Mouse (Mus musculus) embryonic fibroblast, embryonic 13.5 days (primary cell): Measurements from ENCODE around the gene Auts2. TPM values are rescaled to one million over a fixed set of nuclear protein-coding genes. Genes with fewer than 3 reads are reported as not detected.

Experiments
- H3K27ac ChIP-seq: 2 replicates; pipeline ENCODE4 v1.5.1; 2012; ENCODE audit warnings: low read length, control low read depth, inconsistent platforms; ENCODE audit not compliant: insufficient read depth
- H3K4me1 ChIP-seq: 2 replicates; pipeline ENCODE4 v1.6.1; 2011; ENCODE audit warnings: low read length; ENCODE audit not compliant: control insufficient read depth, insufficient read depth
- H3K4me3 ChIP-seq: 2 replicates; pipeline ENCODE4 v1.5.1; 2011; ENCODE audit warnings: mild to moderate bottlenecking, control low read depth, low read length; ENCODE audit not compliant: insufficient read depth
- CTCF ChIP-seq: IDR thresholded peaks from 2 replicates; pipeline ENCODE4 v1.5.1; 2011; ENCODE audit warnings: mild to moderate bottlenecking, control low read depth, low read length, moderate library complexity, borderline replicate concordance; ENCODE audit not compliant: insufficient read depth
- POLR2A ChIP-seq: IDR thresholded peaks from 2 replicates; pipeline ENCODE4 v1.6.1; 2011; ENCODE audit warnings: low read depth, mild to moderate bottlenecking, control low read depth, low read length, moderate library complexity
- polyA plus RNA-seq: library from polyadenylated mRNA; stranded (reverse); fragments of >200 nt; gene quantifications from 2 replicates; pipeline ENCODE4 v1.2.4, GENCODE M21; 2011; ENCODE audit warnings: low read depth; ENCODE audit not compliant: missing spikeins, insufficient read length

The Auts2 gene
- polyA plus RNA-seq, 1 experiment = 26.0 TPM

DNA sequence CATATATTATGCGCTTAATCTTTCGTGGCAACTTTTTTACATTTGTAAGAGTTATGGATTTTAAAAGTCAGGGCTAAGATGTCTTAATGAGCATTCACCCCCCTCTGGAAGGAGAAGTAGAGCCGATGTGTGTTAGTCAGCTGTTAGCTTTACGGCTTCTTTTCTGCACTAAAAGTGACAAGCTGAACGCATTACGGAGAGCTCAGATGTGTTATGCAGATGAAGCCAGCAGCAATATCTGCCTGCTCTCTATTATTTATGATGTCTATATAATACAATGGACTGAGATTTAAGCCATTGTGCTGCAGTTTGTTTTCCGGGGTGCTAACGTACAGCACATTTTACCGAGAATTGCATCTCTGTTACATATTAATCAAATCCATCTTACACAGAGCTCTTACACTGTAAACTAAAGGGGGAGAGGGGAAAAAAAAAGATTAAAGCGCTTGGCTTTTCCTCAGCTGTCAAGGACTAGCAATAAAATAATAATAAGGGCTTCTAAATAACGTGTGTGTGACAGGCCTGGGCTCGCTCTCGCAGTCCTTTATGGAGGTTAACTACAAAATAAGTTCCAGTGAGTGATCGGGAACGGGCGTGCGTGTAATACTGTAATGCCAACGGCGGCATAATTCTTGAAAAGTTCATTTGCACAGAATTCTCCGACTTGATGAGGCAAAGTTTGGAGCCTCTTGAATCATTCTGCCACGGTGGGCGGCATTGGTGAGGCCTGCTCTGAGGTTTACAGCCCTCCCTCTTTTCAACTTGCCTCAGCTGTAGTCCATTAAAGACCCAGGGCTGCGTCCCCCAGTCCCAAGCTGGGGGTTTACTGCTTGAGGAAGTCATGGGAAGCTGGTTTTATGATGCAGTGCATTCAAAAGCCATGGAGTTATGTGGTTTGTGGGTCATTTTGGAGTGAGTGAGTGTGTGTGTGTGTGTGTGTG lies 961.8 kb downstream of the Auts2 start:
- no peak for TF ChIP-seq CTCF
- TF ChIP-seq POLR2A = no peak
- H3K4me1 ChIP-seq = 0 out of 2 replicates have a peak, but pooled peaks cover 5% of the 10 kb centered on the region
- H3K27ac ChIP-seq = no peak overlapping the region
- no peak overlapping the region for H3K4me3 ChIP-seq

- Histone ChIP-seq H3K27ac (no peak overlapping the region), H3K4me3 (no peak overlapping the region), H3K4me1 (no peaks in the 10 kb centered on the region)
- no peak for TF ChIP-seq CTCF
- no peak for TF ChIP-seq POLR2A
Measured at GRCm38 (mm10) chr5:131578737-131579136, 964.4 kb downstream of the Auts2 start.

GRCm38 (mm10) chr5:131575733-131576265 lies 967.3 kb downstream of the Auts2 start:
- H3K27ac ChIP-seq = no peak overlapping the region
- H3K4me1 ChIP-seq = no peaks in the 10 kb centered on the region
- no peak overlapping the region for H3K4me3 ChIP-seq
- TF ChIP-seq POLR2A (no peak), CTCF (no peak)

DNA sequence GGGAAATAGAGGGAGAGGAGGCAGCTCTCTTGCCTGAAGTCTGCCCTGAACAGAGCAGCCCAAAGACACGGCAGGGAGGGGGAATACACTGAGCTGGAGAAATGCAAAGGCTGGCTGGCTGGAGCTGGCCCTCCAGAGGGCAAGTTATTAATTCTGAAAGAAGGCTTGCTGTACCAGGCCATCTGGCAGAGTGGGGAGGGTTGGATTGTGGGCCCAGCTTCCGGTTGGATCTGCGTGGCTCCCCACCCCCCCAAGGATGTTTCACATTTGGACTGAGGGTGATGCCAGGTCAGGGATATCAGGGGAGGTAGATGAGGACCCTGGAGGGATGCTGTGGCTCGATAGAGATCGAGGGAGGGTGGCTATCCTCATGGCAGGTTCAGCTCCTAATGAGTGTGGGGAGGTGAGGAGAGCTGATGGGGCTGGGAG lies 968.0 kb downstream of the Auts2 start:
- Histone ChIP-seq H3K27ac (no peak overlapping the region), H3K4me1 (no peaks in the 10 kb centered on the region), H3K4me3 (no peak overlapping the region)
- TF ChIP-seq POLR2A (no peak), CTCF (no peak)

- H3K4me1 ChIP-seq = no peaks in the 10 kb centered on the region
- TF ChIP-seq CTCF (no peak), POLR2A (no peak)
- no peak overlapping the region for H3K4me3 ChIP-seq
- H3K27ac ChIP-seq = no peak overlapping the region
Measured at GRCm38 (mm10) chr5:131574469-131575085, 968.6 kb downstream of the Auts2 start.

DNA sequence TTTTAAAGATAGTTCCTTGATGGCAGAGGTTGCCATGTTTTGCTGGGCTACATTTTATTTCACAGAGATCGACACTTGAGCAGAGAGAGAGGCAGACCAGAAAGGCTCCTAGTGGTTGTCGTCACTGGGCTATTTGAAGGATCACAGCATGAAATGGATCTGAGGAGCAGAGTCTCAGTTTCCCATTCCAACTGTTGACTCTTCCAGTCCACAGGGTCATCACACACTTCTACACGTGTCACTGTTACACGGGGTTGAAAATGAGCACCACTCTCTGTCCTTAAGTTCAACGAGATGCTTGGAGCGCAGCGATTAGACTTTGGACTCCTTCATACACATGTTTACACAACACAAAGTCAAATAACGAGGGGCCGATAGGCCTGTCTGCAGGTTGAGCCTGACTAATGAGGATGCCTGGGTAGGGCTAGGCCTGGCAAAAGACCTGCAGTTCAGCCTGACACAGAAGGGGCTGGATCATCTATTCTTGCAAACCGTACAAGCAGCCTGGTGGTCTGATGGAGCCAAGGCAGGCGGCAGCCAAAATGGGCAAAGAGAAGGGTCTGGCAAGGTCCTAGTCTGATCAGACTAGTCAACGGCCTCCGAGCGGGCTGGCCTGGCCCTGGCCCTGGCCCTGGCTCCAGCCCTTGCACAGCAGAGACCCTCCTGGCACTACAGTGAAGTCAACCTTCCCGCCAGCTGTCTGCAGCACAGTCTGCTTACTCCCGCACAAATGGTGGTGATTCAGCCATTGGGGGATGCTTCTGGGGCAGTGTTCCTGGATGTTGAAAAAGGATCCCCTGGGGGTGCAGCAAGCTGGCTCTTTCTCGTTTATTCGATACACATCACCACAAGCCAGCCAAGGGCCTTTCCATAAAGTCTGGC lies 969.6 kb downstream of the Auts2 start:
- no peak overlapping the region for H3K27ac ChIP-seq
- TF ChIP-seq CTCF = no peak
- TF ChIP-seq POLR2A = no peak
- H3K4me3 ChIP-seq = no peak overlapping the region
- no peaks in the 10 kb centered on the region for H3K4me1 ChIP-seq

DNA sequence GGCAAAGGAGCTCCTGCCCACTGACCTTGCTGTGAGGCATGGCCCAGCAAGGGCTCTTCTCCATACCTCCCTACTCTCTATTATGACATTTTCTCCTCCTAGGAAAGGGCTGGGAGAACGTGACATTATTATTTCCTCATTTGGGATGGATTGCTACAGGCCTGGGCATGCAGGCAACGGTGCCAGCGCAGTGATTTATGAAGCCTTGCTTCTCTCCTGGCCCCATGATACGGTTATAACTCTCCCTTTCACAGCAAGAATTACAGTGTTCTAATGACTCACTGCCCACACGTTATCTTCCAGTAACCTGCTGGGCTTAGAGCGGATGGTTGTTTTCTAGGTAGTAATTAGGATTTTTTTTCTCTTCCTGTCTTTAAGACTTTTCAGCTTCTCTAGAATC lies 977.1 kb downstream of the Auts2 start:
- H3K4me3 ChIP-seq = no peak overlapping the region
- no peak overlapping the region for H3K27ac ChIP-seq
- TF ChIP-seq CTCF (no peak), POLR2A (no peak)
- no peaks in the 10 kb centered on the region for H3K4me1 ChIP-seq

DNA sequence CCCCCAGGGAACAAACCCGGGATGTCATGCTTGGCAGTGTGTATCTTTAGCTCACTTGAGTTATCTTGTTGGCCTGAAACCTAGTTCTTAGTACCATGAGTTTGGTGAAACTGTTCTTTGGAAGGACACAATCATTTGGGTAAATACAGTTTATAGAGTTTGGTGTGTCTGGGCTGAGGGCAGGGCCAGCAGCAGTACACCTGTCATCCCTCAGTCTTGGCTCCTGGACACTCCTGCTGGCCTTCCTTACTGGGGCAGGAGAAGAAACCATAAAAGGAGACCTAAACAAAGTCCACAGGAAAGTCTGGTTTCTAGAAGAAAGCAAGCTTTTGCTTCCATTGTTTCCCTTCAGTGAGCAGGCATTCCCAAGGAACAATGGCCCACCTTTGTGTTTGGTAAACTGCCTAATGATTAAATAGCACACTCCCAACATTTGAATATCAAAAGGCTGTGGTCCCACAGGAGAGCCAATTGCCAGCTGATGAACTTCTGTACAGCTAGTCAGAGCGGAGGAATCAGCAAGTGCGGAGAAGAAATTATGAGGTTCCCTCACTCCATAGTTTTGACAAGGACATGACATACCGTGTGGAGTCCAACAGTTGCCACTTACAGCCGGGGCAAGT lies 979.4 kb downstream of the Auts2 start:
- Histone ChIP-seq H3K4me3 (no peak overlapping the region), H3K27ac (no peak overlapping the region), H3K4me1 (no peaks in the 10 kb centered on the region)
- TF ChIP-seq CTCF = no peak
- no peak for TF ChIP-seq POLR2A

DNA sequence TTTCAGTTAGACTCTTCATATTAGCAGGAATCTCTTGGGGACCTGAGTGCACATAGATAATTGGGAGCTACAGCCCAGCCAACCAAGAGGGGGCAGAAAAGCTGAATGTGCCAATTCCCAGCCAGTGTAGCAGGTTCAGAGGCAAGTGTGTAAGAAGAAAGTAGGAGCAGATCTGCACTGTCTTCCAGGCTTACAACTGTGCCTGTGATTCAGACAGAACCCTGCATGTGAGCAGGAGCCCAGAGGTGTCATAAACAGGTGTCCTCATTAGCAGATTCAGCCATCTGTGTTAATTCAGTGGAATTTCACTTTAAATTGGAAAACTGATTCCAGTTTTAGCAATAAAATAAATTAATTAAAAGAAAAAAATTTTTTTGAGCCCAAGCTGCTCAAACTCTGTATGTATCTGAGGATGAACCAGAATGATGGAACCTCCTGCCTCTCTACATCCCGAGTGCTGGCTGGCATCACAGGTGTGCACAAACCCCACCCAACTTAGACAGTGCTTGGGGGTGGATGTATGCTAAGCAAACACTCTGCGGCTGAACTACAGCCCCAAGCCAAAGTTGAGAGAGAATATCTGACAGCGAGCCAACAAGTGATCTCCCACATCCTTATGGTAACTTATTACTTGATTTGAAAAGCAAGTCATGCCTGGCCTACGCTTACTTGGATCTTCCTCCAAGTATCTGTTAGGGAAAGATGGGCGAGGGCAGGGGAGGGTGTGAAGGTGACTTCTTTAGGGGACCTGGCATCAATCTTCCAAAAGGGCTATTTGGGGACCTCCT lies 982.2 kb downstream of the Auts2 start:
- H3K27ac ChIP-seq = no peak overlapping the region

More for the DNA sequence above, 982.2 kb downstream of the Auts2 start:
- Histone ChIP-seq H3K4me1 (no peaks in the 10 kb centered on the region), H3K4me3 (no peak overlapping the region)
- TF ChIP-seq CTCF (no peak), POLR2A (no peak)
